Mouse (Mus musculus) brain, embryonic 14.5 days (tissue): ENCODE measurements around the gene Elovl7.

Source experiments
- CTCF ChIP-seq: fragments of 200-500 bp; IDR thresholded peaks from 2 replicates; pipeline ENCODE4 v1.5.1; 2012; ENCODE audit warnings: inconsistent platforms, mild to moderate bottlenecking, moderate library complexity, borderline replicate concordance; ENCODE audit not compliant: insufficient read depth, insufficient read length; ENCODE audit errors: extremely low read depth
- POLR2A ChIP-seq: fragments of 200-500 bp; IDR thresholded peaks from 2 replicates; pipeline ENCODE4 v1.6.1; 2012; ENCODE audit warnings: mild to moderate bottlenecking, inconsistent platforms, borderline replicate concordance; ENCODE audit not compliant: poor library complexity, insufficient read depth, insufficient read length, severe bottlenecking; ENCODE audit errors: extremely low read depth

- TF ChIP-seq CTCF, result no peak
- no peak for TF ChIP-seq POLR2A
These were observed 5.6 kb downstream of the Elovl7 start for GRCm38 (mm10) chr13:108219773-108220172.
